Mouse (Mus musculus) monocyte, adult 2 months (primary cell): ENCODE results near the gene Uxt.

ENCODE experiments used
- DNase-seq, 2 experiments: peaks; one replicate each; pipeline ENCODE4 v3.0.0; 2022; ENCODE audit warnings: low spot score in 2 of 2, low read depth in 1 of 2

Gene Uxt

DNA sequence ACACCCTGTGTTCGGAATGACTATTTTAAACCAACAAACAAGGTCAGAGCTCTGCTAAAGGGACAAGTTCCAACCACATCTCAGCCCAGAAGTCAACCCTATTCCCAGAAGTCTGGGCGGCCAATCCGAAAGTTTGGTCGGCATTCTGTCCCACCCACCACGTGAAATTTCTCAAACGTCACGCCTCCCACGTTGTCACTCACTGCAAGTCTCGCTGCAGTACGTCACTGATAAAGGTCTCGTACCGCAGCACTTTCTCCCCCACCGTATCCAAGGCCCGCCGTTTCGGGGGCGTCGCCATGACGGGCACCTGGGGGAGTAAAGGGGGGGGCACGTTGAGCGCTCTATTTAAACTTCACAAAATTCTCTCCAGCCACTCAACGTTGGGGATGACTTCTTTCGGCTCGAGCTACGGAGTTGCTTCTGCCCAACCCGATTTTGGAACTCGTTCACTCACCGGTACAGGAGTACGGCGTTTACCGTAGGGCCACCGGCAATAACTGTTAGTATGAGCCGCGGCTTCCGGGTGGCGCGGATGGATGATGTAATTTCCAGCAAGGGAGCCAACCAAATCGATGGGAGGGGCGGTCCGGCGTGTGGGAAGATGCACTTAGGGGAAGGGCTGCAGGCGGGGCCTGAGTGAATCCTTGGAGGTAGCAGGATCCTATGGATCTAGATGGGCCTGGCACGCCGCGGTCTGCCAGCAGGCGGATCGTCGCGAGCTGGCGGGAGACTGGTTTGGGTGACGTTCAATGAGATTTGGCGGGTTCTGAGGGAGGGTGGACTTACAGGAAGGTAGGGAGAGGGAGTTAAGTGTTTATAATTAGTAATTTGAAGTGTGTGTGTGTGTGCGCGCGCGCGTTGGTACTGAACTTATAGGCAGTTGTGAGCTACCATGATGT, at the start of gene Uxt:
Gene Uxt (minus strand): TSS at position 541 of the 902 bp plus-strand sequence.
- DNase-seq, result peak; percentile 66 to 81

GRCm38 (mm10) chrX:20980901-20981300, 19.1 kb upstream of the Uxt start:
- no peak for DNase-seq

- DNase-seq, result peak; percentile 66 to 75
Observed at GRCm38 (mm10) chrX:20950191-20950880, 11.5 kb downstream of the Uxt start, which contains the start of gene Elk1. TSS of gene Elk1 (minus strand) at chrX:20950608.

GRCm38 (mm10) chrX:20946055-20946454, 15.8 kb downstream of the Uxt start:
- no peak for DNase-seq

DNA sequence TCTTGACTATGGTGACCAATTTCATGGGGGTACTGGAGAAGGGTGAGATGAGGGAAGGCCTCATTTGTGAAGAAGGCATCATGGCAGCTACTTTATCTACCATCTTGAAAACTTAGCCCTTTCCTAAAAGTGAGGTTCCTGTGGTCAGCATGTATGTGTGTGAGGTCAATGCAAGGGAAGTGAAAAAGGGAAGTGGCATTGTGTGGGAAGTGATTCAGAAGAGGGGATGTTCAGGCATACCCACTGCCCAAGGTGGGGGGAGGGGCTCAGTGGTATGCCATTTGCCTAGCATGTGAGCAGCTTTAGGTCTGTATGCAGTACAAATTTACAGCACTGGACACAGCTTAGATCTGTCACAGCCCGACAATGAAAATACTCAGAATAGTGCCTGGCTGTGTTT, 29.9 kb downstream of the Uxt start:
- peak; percentile 30 to 55 for DNase-seq

DNA sequence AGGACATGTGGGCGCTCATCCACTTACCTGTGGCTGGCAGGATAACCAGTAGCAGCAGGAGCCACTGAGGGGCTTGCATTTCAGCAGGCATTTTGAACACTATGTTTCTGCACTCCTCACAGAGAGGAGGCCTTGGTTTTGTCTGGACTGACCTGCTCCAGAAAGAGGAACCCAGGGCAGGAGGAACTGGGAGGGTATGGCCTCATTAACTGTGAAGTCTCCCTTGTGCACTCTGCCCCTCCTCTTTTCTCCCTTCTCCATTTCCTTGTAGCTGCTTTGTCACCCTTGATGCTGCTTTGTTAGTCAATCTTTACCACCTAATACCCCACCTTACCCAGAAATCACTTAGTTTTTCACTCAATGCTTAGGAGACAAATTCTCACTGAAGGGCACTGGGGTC, 30.5 kb downstream of the Uxt start, which contains the start of gene Cfp:
Gene Cfp (minus strand): TSS at position 192 of the 400 bp plus-strand sequence.
- peak; percentile 31 to 57 for DNase-seq

DNA sequence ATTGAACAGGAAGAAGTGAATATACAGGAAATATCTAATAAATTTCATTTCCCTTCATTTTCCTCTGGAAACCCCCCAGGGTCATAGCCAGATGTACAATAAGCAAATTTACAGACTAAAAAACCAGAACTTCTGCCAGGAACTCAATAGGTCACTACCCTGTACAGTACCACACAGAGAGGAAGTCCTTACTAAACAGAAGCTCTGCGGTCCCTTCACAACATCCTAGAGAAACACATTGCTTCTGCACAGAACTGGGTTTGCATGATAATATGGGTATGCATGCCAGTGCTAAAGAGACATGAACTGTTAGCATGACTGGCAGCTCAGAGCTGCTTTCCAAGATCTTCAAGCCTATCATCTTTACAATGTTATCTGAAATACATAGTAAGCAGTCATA, 32.0 kb downstream of the Uxt start:
- DNase-seq, result no peak

DNA sequence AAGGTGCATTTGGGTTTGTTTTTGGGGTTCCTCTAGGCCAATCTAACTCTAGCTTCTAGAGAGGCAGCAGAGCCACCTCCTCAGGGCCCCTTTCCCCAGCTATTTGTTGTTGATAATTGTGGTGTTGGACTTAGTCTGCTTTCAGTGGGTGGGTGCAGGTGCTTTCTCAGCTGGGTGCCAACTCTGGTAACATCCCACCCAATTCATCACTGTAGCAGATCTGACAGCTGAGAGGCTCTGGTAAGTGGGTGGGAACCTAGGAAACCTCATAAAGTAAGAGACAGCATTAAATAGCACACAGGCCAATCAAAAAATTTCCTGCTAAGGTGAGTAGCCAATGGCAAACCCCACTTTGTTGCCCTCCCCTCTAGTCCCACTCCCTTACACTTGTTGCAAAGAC, 36.8 kb downstream of the Uxt start:
- DNase-seq, result no peak

DNA sequence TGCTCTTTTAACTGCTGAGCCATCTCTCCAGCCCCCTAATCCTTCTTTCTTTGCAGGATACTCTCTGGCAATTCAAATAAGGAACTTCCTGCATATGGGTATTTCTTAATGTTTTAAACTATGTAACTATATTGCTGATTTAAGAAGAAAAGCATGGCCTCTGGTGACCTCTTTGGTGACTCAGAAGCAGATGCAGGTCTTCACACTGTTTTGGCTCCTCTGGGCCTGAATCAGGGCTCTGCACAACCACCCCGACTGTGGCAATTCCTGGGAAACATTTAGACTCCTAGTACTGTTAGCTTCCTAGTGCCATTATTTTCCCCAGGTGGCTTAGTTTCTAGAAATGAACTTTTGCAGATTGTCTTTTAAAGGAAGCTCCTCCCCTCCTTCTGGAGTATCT, 38.3 kb downstream of the Uxt start:
- no peak for DNase-seq

DNA sequence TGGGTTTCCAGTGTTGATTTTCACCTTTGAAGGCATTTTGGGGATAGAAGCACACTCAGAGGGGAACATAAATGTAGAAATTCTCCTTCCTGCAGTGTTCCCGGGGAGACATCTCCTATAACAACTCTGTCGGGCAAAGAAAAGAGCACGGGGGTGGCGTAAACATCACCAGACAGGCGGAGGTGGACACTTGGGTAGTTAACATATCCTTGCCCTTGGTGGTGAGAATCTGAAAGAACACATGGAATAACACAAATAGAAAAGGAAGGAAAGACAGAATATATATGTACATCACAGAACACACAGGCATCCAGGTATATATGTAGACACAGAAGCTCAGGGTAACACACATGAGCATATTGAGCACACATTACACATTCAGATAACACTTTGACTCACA, 40.5 kb downstream of the Uxt start:
- no peak for DNase-seq

GRCm38 (mm10) chrX:20920844-20921364, 40.9 kb downstream of the Uxt start, which contains the start of gene Syn1:
TSS of gene Syn1 (minus strand) at chrX:20921004.
- peak; percentile 14 to 42 for DNase-seq

DNA sequence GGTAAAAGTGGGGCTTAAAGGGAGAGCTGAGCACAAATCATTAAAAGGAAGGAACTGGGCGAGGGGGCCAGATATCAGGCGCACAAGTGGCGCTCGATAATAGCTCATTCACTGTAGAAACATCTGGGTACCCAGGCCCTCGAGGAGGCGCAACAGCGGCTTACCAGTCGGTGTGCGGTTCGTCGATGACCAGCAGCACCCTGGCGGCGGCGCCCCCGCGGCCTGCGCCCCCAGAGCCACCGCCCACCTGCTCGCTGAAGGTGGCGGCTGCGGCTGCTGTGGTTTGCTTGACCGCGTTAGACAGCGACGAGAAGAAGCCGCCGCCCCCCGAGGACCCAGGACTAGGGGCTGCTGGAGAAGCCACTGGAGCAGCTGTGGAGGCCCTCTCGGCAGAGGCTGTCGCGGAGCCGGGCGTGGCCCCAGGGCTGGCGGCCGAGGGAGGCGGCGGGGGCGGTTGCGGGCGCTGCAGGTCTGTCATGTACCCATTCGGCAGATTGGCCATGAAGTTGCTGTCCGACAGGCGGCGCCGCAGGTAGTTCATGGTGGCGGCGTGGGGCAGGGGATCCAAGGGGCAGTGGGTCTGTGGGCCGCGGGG, 41.5 kb downstream of the Uxt start:
- no peak for DNase-seq

GRCm38 (mm10) chrX:20915075-20915474, 46.7 kb downstream of the Uxt start:
- DNase-seq, result no peak

DNA sequence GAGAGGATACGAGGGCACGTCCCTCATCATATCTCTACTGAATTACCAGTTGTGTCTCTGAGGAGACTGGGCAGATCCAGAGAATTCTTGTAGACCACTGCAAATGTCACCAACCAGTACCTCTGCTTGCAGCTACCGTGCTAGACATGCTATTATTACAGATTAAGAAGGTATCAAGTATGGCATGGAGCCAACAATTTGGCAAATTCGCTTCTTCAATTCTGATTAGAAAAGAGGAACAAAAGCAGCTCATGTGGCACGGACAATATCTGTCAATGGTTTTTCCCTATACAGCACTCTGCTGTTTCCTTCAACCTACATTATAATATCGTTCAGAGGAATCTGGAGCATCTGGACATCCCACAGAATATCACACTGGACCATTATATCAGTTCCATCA, 48.1 kb downstream of the Uxt start:
- DNase-seq, result no peak

- no peak for DNase-seq
Observed at GRCm38 (mm10) chrX:20910074-20910473, 51.7 kb downstream of the Uxt start.
